8 mouse cellular contexts compared by ENCODE assay signal in the genomic region with DNA sequence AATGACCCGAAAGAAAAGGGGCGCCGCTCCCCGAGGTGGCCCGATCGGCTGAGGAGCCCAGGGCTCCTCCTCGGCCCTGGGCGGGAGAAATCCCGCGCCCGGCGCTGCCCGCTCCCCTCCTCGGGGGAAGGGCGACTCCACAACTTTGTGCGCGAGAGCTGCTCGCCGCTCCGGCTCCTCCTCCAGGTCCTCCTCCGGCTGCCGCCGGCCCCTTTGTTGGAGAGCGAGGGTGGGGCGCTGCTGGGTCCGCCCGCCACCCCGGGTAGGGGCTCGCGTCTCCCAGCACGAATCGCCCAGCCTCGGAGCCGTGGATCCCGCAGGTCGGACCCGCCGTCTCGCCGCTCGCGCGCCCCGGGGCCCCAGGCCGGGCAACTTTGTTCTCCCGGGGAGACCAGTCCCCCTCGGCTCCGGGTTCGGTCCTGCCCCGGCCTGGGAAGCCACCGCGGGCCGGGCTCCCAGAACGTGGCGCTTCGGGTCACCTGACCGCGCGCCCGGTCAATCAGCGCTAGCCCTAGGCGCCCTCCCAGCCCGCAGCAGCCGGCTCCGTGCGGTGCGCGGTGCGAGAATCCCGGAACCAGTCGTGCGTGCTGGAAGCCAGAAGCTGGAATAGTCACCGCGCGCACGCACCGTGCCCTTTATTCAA. TPM values are rescaled to one million over a fixed set of nuclear protein-coding genes. Genes with fewer than 3 reads are reported as not detected.
DNase-seq lines count a peak whose midpoint lies in the region; ATAC-seq and TF ChIP-seq lines count a peak whose summit lies in the region.

A gene (minus strand): TSS at position 337 of the 643 bp plus-strand sequence.

- ATAC-seq in embryonic facial prominence, embryonic 14.5 days (ENCODE audit: low read depth) = peak; percentile 92
- ATAC-seq in kidney, embryonic 14.5 days (ENCODE audit: low FRiP score, low TSS enrichment) = peak; percentile 90
- peak; percentile 80 for ATAC-seq in liver, embryonic 14.5 days (ENCODE audit: insufficient read depth)

- no peak for TF ChIP-seq EP300 in liver, embryonic 14.5 days (IDR thresholded peaks at IDR 0.05; ENCODE audit: low read depth)

- H3K4me1 ChIP-seq in embryonic facial prominence, embryonic 14.5 days (ENCODE audit: control insufficient read depth, insufficient read depth, low read length) = peaks cover 5% of the 10 kb centered on the region; the same call in 1 of the 2 replicates
- 0 out of 2 replicates have a peak, but pooled peaks cover 5% of the 10 kb centered on the region for H3K4me1 ChIP-seq in kidney, embryonic 14.5 days (ENCODE audit: control insufficient read depth, insufficient read depth, low read length)
- peaks cover 0 to 6% of the 10 kb centered on the region in 2 experiments; a peak in 2 of 4 replicates for H3K4me1 ChIP-seq in liver, embryonic 14.5 days (replicated peaks; ENCODE audit: control insufficient read depth in 2 of 2, insufficient read depth in 2 of 2, low read length in 1 of 2)
- H3K4me1 ChIP-seq in testis, adult 2 months (ENCODE audit: control insufficient read depth, insufficient read depth, low read length) = peaks cover 14% of the 10 kb centered on the region

- peak within 1 kb of the TSS; percentile 78 for H3K4me3 ChIP-seq in embryonic facial prominence, embryonic 14.5 days (ENCODE audit: low read depth, low read length)
- H3K4me3 ChIP-seq in kidney, embryonic 14.5 days (ENCODE audit: low read length) = peak within 1 kb of the TSS; percentile 61
- H3K4me3 ChIP-seq in liver, embryonic 14.5 days (ENCODE audit: insufficient read depth in 1 of 2, low read depth in 2 of 2, low read length in 2 of 2) = peak within 1 kb of the TSS; percentile 55 to 64
- H3K4me3 ChIP-seq in testis, adult 2 months (ENCODE audit: control insufficient read depth, low read depth, low read length) = peak within 1 kb of the TSS; percentile 87

- H3K36me3 ChIP-seq in embryonic facial prominence, embryonic 14.5 days (ENCODE audit: control insufficient read depth, insufficient read depth, low read length) = no peaks in the 10 kb centered on the region
- no peaks in the 10 kb centered on the region for H3K36me3 ChIP-seq in kidney, embryonic 14.5 days (ENCODE audit: control insufficient read depth, insufficient read depth, low read length)
- H3K36me3 ChIP-seq in liver, embryonic 14.5 days (replicated peaks; ENCODE audit: control insufficient read depth, insufficient read depth, low read depth) = no peaks in the 10 kb centered on the region
- H3K36me3 ChIP-seq in testis, adult 2 months (ENCODE audit: control insufficient read depth, insufficient read depth, low read length) = no peaks in the 10 kb centered on the region

- under 1% methylated on average over 27 of the region's 77 CpGs for WGBS in embryonic facial prominence, embryonic 14.5 days
- WGBS in kidney, embryonic 14.5 days = under 1% methylated on average over 55 of the region's 77 CpGs
- WGBS in liver, embryonic 14.5 days (ENCODE audit: insufficient replicate concordance) = under 1% methylated on average over 75 of the region's 77 CpGs

- H3K27ac ChIP-seq in embryonic facial prominence, embryonic 14.5 days (replicated peaks; ENCODE audit: low read depth, low read length) = peak within 1 kb of the TSS; percentile 95
- H3K27ac ChIP-seq in kidney, embryonic 14.5 days (ENCODE audit: low read depth, low read length) = peak within 1 kb of the TSS; percentile 92
- H3K27ac ChIP-seq in liver, embryonic 14.5 days = peak within 1 kb of the TSS; percentile 58
- H3K27ac ChIP-seq in testis, adult 2 months (ENCODE audit: control insufficient read depth, insufficient read depth, low read depth, low read length) = peak within 1 kb of the TSS; percentile 82

- no peak for TF ChIP-seq POLR2A in testis, adult 2 months (IDR thresholded peaks at IDR 0.05; ENCODE audit: control insufficient read depth, low read depth, low read length)

- no peaks in the 10 kb centered on the region for H3K9me3 ChIP-seq in embryonic facial prominence, embryonic 14.5 days (ENCODE audit: control insufficient read depth, low read length)
- no peaks in the 10 kb centered on the region for H3K9me3 ChIP-seq in kidney, embryonic 14.5 days (ENCODE audit: control insufficient read depth, low read length)
- H3K9me3 ChIP-seq in liver, embryonic 14.5 days (ENCODE audit: control insufficient read depth, low read length) = no peaks in the 10 kb centered on the region

- H3K4me2 ChIP-seq in embryonic facial prominence, embryonic 14.5 days (ENCODE audit: low read depth, low read length) = peak within 1 kb of the TSS; percentile 81
- peak within 1 kb of the TSS; percentile 55 for H3K4me2 ChIP-seq in kidney, embryonic 14.5 days (replicated peaks; ENCODE audit: low read depth, low read length)
- H3K4me2 ChIP-seq in liver, embryonic 14.5 days (ENCODE audit: low read depth) = peak within 1 kb of the TSS; percentile 86

- peak within 1 kb of the TSS; percentile 92 for H3K9ac ChIP-seq in embryonic facial prominence, embryonic 14.5 days (ENCODE audit: low read depth, low read length)
- H3K9ac ChIP-seq in kidney, embryonic 14.5 days (ENCODE audit: low read depth, low read length) = peak within 1 kb of the TSS; percentile 73
- peak within 1 kb of the TSS; percentile 65 for H3K9ac ChIP-seq in liver, embryonic 14.5 days (replicated peaks)

- H3K27me3 ChIP-seq in embryonic facial prominence, embryonic 14.5 days (replicated peaks; ENCODE audit: control insufficient read depth, insufficient read depth, low read length) = no peaks in the 10 kb centered on the region
- no peaks in the 10 kb centered on the region for H3K27me3 ChIP-seq in kidney, embryonic 14.5 days (ENCODE audit: control insufficient read depth, insufficient read depth, low read length)
- H3K27me3 ChIP-seq in liver, embryonic 14.5 days (ENCODE audit: control insufficient read depth, insufficient read depth, low read length) = no peaks in the 10 kb centered on the region
- H3K27me3 ChIP-seq in testis, adult 2 months (ENCODE audit: control insufficient read depth, insufficient read depth, low read length) = 0 out of 2 replicates have a peak, but pooled peaks cover 2% of the 10 kb centered on the region

- no peak for TF ChIP-seq CTCF in liver, embryonic 14.5 days (IDR thresholded peaks at IDR 0.05; ENCODE audit: low read depth)
- TF ChIP-seq CTCF in testis, adult 2 months (IDR thresholded peaks at IDR 0.05; ENCODE audit: control insufficient read depth, insufficient read depth, insufficient replicate concordance, low read depth, low read length) = no peak

- DNase-seq in B cell, adult 2 months = peak; percentile 40 to 50
- DNase-seq in adrenal gland, postnatal 36 days = peak; percentile 93 to 94
- DNase-seq in embryonic facial prominence, embryonic 14.5 days (ENCODE audit: low spot score) = peak; percentile 95
- DNase-seq in heart, adult 9 months (ENCODE audit: low spot score in 2 of 2) = peak; percentile 91 to 92
- peak; percentile 37 to 46 (median 46) for DNase-seq in liver, embryonic 14.5 days (ENCODE audit: low read depth in 3 of 3, low spot score in 3 of 3)
- DNase-seq in neural tube, embryonic 10.5 days (ENCODE audit: extremely low spot score, low spot score) = peak; percentile 90

RNA-seq across cellular contexts. Expression of the gene that starts here (rescaled TPM):
- 100 to 1,000 TPM in 1 of 2 experiments, 10 to 100 TPM in 1; 98.5 to 102 TPM for total RNA-seq in adrenal gland, postnatal 36 days (2021)
- 69.2 and 73.3 TPM in 2 replicates for polyA plus RNA-seq in embryonic facial prominence, embryonic 14.5 days (2014; fragmentation: Nextera tagmentation; extraction: Ambion mirVana)
- polyA plus RNA-seq in kidney, embryonic 14.5 days (2014; fragmentation: Nextera tagmentation; extraction: Ambion mirVana) = 46.2 and 91.4 TPM in 2 replicates
- polyA plus RNA-seq in liver, embryonic 14.5 days (2012; rRNA removed) = 1.9 and 2.7 TPM in 2 replicates
- polyA plus RNA-seq in liver, embryonic 14.5 days (2014; fragmentation: Nextera tagmentation; extraction: Ambion mirVana) = 4.4 and 6.0 TPM in 2 replicates
- 4.8 and 5.7 TPM in 2 replicates for polyA plus RNA-seq in testis, adult 2 months (2012; rRNA removed)

Comparison
In these comparisons a context has a peak if more than half of its experiments do, and no peak if none do; other contexts are left out.
1. Peak in every context shown above with its lines: DNase-seq, ATAC-seq, H3K4me3 ChIP-seq and H3K27ac ChIP-seq.
2. DNase-seq: peak in every context shown above with its lines; median percentile 95 in embryonic facial prominence, embryonic 14.5 days; 94 in adrenal gland, postnatal 36 days; 92 in heart, adult 9 months; 90 in neural tube, embryonic 10.5 days; 46 in liver, embryonic 14.5 days; 45 in B cell, adult 2 months.